Mouse (Mus musculus) left cerebral cortex, adult 6 months (tissue): ENCODE results near the gene Frmd7. TPM values are rescaled to one million over a fixed set of nuclear protein-coding genes. Genes with fewer than 3 reads are reported as not detected.

Source experiments
- long read RNA-seq, 2 experiments: library from polyadenylated mRNA; unstranded; transcript quantifications; one replicate each; pipeline ENCODE4 v2.0.0; 2019 to 2020
- polyA plus RNA-seq: library from polyadenylated mRNA; unstranded; fragments of <200 nt; fragmentation: Nextera tagmentation; gene quantifications from 2 replicates; pipeline ENCODE4 v1.2.3, GENCODE M21; 2021

Gene Frmd7
- polyA plus RNA-seq = 0.12 and 0.19 TPM in 2 replicates
- long read RNA-seq, experiment 1, transcript Frmd7-201 (12 exons, 2,112 nt) = major isoform, 7 of 17 reads
- long read RNA-seq, experiment 1, partial matches to known transcripts = 5 of 17 reads
- long read RNA-seq, experiment 1, other reads (novel, unspliced or antisense) = 5 of 17 reads
- long read RNA-seq, experiment 2 = 0 reads

DNA sequence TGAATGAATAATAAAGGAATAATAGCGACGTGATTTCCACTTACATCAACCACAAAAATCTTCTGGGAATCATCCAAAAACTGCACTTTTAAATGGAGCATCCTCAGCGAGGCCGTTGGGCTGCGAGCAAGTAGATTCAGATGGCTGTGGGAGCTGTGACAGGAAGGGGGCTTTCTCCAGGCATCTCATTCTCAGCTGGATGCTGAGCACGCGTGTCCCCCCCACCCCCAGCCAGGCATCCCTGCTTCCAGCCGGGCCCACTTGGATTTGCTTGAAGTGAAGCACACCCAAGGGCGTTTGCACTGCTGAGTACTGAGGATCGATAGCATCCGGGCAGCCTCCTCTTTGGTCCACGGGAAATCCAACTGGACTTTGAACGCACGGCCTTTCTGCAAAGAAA lies at the start of gene Frmd7:
Gene Frmd7 (minus strand): TSS at position 101 of the 400 bp plus-strand sequence.

Other genes with a start within 250 kb of the Frmd7 start
- 1.5 TPM in 2 replicates for gene Stk26, start 101.7 kb downstream of the Frmd7 start, polyA plus RNA-seq
- 3.1 and 4.2 TPM in 2 replicates for gene Rap2c, start 75.3 kb upstream of the Frmd7 start, polyA plus RNA-seq